Mouse (Mus musculus): ENCODE measurements around the gene Cdh24. TPM values are rescaled to one million over a fixed set of nuclear protein-coding genes. Genes with fewer than 3 reads are reported as not detected.

The Cdh24 gene
- 1.4 and 1.6 TPM in 2 replicates for polyA plus RNA-seq (2012; rRNA removed)
- polyA plus RNA-seq (2014; fragmentation: Nextera tagmentation; extraction: Ambion mirVana): 0.08 and 0.13 TPM in 2 replicates

- TF ChIP-seq EP300 (IDR thresholded peaks at IDR 0.05; ENCODE audit: low read depth) (peak; percentile 19; the same call in 1 of the 2 replicates), CTCF (IDR thresholded peaks at IDR 0.05; ENCODE audit: low read depth) (peak; percentile 94)
- Histone ChIP-seq H3K9ac (replicated peaks) (peak within 1 kb of the TSS; percentile 71), H3K9me3 (ENCODE audit: control insufficient read depth, low read length) (no peaks in the 10 kb centered on the region), H3K27ac (no peak within 1 kb of the TSS), H3K27me3 (ENCODE audit: control insufficient read depth, insufficient read depth, low read length) (peaks cover 3% of the 10 kb centered on the region; the same call in 1 of the 2 replicates), H3K4me1 (replicated peaks; ENCODE audit: control insufficient read depth in 2 of 2, insufficient read depth in 2 of 2, low read length in 1 of 2) (no peaks in the 10 kb centered on the region), H3K36me3 (replicated peaks; ENCODE audit: control insufficient read depth, insufficient read depth, low read depth) (peaks cover 43% of the 10 kb centered on the region), H3K4me3 (ENCODE audit: insufficient read depth in 1 of 2, low read depth in 2 of 2, low read length in 2 of 2) (peak within 1 kb of the TSS; percentile 67 to 77), H3K4me2 (ENCODE audit: low read depth) (peak within 1 kb of the TSS; percentile 100)
- WGBS (ENCODE audit: insufficient replicate concordance): under 1% methylated on average over 52 of the region's 52 CpGs
- DNase-seq (ENCODE audit: low read depth in 3 of 3, low spot score in 3 of 3) (peak; percentile 60 to 74 (median 65)), ATAC-seq (ENCODE audit: insufficient read depth) (peak; percentile 89)
These were observed at the start of gene Cdh24 for GRCm38 (mm10) chr14:54641305-54641969. TSS of gene Cdh24 (minus strand) at chr14:54641364.

DNA sequence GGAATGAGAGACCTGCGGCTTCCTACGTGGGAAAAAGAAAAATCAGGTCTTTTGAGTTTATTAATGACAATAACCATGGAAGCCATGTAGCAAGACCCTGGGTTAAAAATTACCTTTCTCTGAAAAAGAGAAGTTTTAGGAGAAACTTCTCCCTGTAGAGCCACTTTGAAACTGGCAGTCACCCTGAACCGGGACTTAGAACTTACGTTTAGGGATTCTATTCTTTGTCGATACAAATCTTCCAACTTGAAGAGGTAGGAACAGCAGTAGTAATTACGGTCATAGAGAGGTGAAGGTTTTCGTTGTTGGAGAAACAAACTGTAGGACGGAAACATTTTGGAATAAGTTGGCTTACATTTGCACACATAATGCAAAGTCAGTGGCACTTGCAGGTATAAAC lies 46.1 kb upstream of the Cdh24 start:
- 3% methylated on average over 8 of the region's 8 CpGs for WGBS (ENCODE audit: insufficient replicate concordance)
- DNase-seq (ENCODE audit: low read depth in 3 of 3, low spot score in 3 of 3): no peak
- TF ChIP-seq EP300 (IDR thresholded peaks at IDR 0.05; ENCODE audit: low read depth) (no peak), CTCF (IDR thresholded peaks at IDR 0.05; ENCODE audit: low read depth) (no peak)

GRCm38 (mm10) chr14:54686522-54687143 lies 45.5 kb upstream of the Cdh24 start, which contains the start of gene Acin1:
TSS of gene Acin1 (minus strand) at chr14:54686931.
- DNase-seq (ENCODE audit: low read depth in 3 of 3, low spot score in 3 of 3) (peak; percentile 94 to 98 (median 96)), ATAC-seq (ENCODE audit: insufficient read depth) (peak; percentile 93)
- peak within 1 kb of the TSS; percentile 96 for H3K4me2 ChIP-seq (ENCODE audit: low read depth)
- peak within 1 kb of the TSS; percentile 67 to 85 for H3K4me3 ChIP-seq (ENCODE audit: insufficient read depth in 1 of 2, low read depth in 2 of 2, low read length in 2 of 2)
- H3K9ac ChIP-seq (replicated peaks): peak within 1 kb of the TSS; percentile 90
- H3K4me1 ChIP-seq (replicated peaks; ENCODE audit: control insufficient read depth in 2 of 2, insufficient read depth in 2 of 2, low read length in 1 of 2): peaks cover 10 to 16% of the 10 kb centered on the region in 2 experiments
- TF ChIP-seq CTCF (IDR thresholded peaks at IDR 0.05; ENCODE audit: low read depth): no peak
- no peak for TF ChIP-seq EP300 (IDR thresholded peaks at IDR 0.05; ENCODE audit: low read depth)
- under 1% methylated on average over 44 of the region's 44 CpGs for WGBS (ENCODE audit: insufficient replicate concordance)
- H3K27ac ChIP-seq: peak within 1 kb of the TSS; percentile 89
- peaks cover 38% of the 10 kb centered on the region for H3K36me3 ChIP-seq (replicated peaks; ENCODE audit: control insufficient read depth, insufficient read depth, low read depth)
- no peaks in the 10 kb centered on the region for H3K9me3 ChIP-seq (ENCODE audit: control insufficient read depth, low read length)
- no peaks in the 10 kb centered on the region for H3K27me3 ChIP-seq (ENCODE audit: control insufficient read depth, insufficient read depth, low read length)

More for the DNA sequence above, 46.1 kb upstream of the Cdh24 start:
- H3K27me3 ChIP-seq (ENCODE audit: control insufficient read depth, insufficient read depth, low read length): no peaks in the 10 kb centered on the region
- peak overlapping the region; percentile 67 to 85 for H3K4me3 ChIP-seq (ENCODE audit: insufficient read depth in 1 of 2, low read depth in 2 of 2, low read length in 2 of 2)
- peak overlapping the region; percentile 89 for H3K27ac ChIP-seq
- no peaks in the 10 kb centered on the region for H3K9me3 ChIP-seq (ENCODE audit: control insufficient read depth, low read length)
- H3K36me3 ChIP-seq (replicated peaks; ENCODE audit: control insufficient read depth, insufficient read depth, low read depth): peaks cover 35% of the 10 kb centered on the region
- H3K4me2 ChIP-seq (ENCODE audit: low read depth): peak overlapping the region; percentile 96
- no peak for ATAC-seq (ENCODE audit: insufficient read depth)
- H3K4me1 ChIP-seq (replicated peaks; ENCODE audit: control insufficient read depth in 2 of 2, insufficient read depth in 2 of 2, low read length in 1 of 2): peaks cover 10 to 13% of the 10 kb centered on the region in 2 experiments
- H3K9ac ChIP-seq (replicated peaks): peak overlapping the region; percentile 90

DNA sequence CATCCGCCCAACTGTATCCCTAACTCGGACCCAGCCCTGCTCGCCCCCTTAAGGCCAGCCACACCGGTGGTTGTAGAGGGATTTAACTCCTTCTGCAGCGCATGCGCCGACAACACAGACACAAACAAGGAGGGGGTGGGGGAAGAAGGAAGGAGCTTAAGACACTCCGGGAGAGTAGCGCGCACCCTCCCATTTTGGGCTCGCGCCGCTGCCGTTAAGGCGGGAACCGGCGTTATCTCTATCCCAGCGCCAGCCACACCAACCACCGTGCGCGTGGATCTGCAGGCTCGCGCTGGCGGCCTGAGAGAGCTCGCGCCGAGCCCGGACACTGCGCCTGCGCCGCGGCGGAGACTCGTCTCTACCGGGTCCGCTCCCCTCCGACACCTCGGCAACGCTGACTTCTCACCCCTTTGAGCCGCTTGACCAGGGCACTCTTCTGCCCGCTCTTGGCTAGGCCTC lies 44.9 kb upstream of the Cdh24 start, which contains the start of gene 1700123O20Rik:
Gene 1700123O20Rik, plus strand, starts transcription at position 154 of the 459 bp plus-strand sequence.
- peaks cover 39% of the 10 kb centered on the region for H3K36me3 ChIP-seq (replicated peaks; ENCODE audit: control insufficient read depth, insufficient read depth, low read depth)
- ATAC-seq (ENCODE audit: insufficient read depth) (peak; percentile 82), DNase-seq (ENCODE audit: low read depth in 3 of 3, low spot score in 3 of 3) (peak; percentile 87 to 92 (median 89))
- peak within 1 kb of the TSS; percentile 90 for H3K9ac ChIP-seq (replicated peaks)
- no peaks in the 10 kb centered on the region for H3K9me3 ChIP-seq (ENCODE audit: control insufficient read depth, low read length)
- peak within 1 kb of the TSS; percentile 96 for H3K4me2 ChIP-seq (ENCODE audit: low read depth)
- peak within 1 kb of the TSS; percentile 67 to 85 for H3K4me3 ChIP-seq (ENCODE audit: insufficient read depth in 1 of 2, low read depth in 2 of 2, low read length in 2 of 2)
- under 1% methylated on average over 41 of the region's 41 CpGs for WGBS (ENCODE audit: insufficient replicate concordance)
- no peaks in the 10 kb centered on the region for H3K27me3 ChIP-seq (ENCODE audit: control insufficient read depth, insufficient read depth, low read length)
- peaks cover 10 to 16% of the 10 kb centered on the region in 2 experiments for H3K4me1 ChIP-seq (replicated peaks; ENCODE audit: control insufficient read depth in 2 of 2, insufficient read depth in 2 of 2, low read length in 1 of 2)
- peak within 1 kb of the TSS; percentile 89 for H3K27ac ChIP-seq
- TF ChIP-seq CTCF (IDR thresholded peaks at IDR 0.05; ENCODE audit: low read depth): peak; percentile 70
- TF ChIP-seq EP300 (IDR thresholded peaks at IDR 0.05; ENCODE audit: low read depth): peak; percentile 39; the same call in 1 of the 2 replicates
